Mouse (Mus musculus): Measurements from ENCODE around the gene L3mbtl4.

Gene L3mbtl4

GRCm38 (mm10) chr17:68666528-68666927 is 392.9 kb downstream of the L3mbtl4 start:
- no peak for DNase-seq

GRCm38 (mm10) chr17:68672088-68672504 is 398.5 kb downstream of the L3mbtl4 start:
- no peak for DNase-seq

- no peak for DNase-seq
Measured at GRCm38 (mm10) chr17:68710701-68711100, 437.1 kb downstream of the L3mbtl4 start.

GRCm38 (mm10) chr17:68711350-68711749 is 437.8 kb downstream of the L3mbtl4 start:
- no peak for DNase-seq

GRCm38 (mm10) chr17:68748296-68748695 is 474.7 kb downstream of the L3mbtl4 start:
- DNase-seq: no peak

- no peak for DNase-seq
Measured at GRCm38 (mm10) chr17:68750513-68750912, 476.9 kb downstream of the L3mbtl4 start.

GRCm38 (mm10) chr17:68753112-68753511 is 479.5 kb downstream of the L3mbtl4 start:
- DNase-seq: peak; percentile 54

GRCm38 (mm10) chr17:68754789-68755188 is 481.2 kb downstream of the L3mbtl4 start:
- DNase-seq: peak; percentile 20

GRCm38 (mm10) chr17:68758428-68758827 is 484.8 kb downstream of the L3mbtl4 start:
- DNase-seq: peak; percentile 23

GRCm38 (mm10) chr17:68758936-68759335 is 485.3 kb downstream of the L3mbtl4 start:
- DNase-seq: no peak

GRCm38 (mm10) chr17:68759978-68760377 is 486.4 kb downstream of the L3mbtl4 start:
- DNase-seq: no peak

GRCm38 (mm10) chr17:68764329-68764880 is 490.8 kb downstream of the L3mbtl4 start:
- DNase-seq: no peak

GRCm38 (mm10) chr17:68769561-68769960 is 496.0 kb downstream of the L3mbtl4 start:
- DNase-seq: no peak

- DNase-seq: no peak
Measured at GRCm38 (mm10) chr17:68771046-68771750, 497.6 kb downstream of the L3mbtl4 start.

GRCm38 (mm10) chr17:68793741-68794140 is 520.1 kb downstream of the L3mbtl4 start:
- DNase-seq: no peak

- DNase-seq: no peak
Measured at GRCm38 (mm10) chr17:68826323-68826722, 552.7 kb downstream of the L3mbtl4 start, which contains the start of gene Tmem200c. Tmem200c (plus strand) TSS chr17:68826623.

Measured in right cerebral cortex, postnatal 25 days (tissue).